Mouse (Mus musculus): ENCODE measurements around the gene Zrsr2.

DNA sequence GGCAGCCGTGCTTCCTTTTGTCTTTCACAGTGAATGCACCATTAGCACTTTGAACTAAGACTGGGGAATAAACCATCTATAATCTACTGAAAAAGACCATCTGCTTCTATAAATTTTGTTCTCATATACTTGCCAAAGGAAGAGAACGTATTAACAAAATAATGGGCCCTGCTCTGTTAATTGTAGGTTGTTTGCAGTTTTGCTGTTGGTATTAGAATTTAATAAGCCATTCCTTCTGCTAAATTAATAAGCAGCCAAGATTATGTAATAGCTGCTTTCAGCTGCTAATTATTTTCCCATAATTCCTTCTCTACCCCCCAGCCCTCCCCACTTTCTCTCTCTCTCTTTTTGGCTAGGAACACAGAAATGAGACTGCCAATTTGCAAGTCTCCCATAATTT lies 51.6 kb downstream of the Zrsr2 start:
- no peak for TF ChIP-seq CTCF (IDR thresholded peaks at IDR 0.05; ENCODE audit: extremely low read depth, insufficient read length, insufficient replicate concordance, low read depth, low read length)
- TF ChIP-seq POLR2A (IDR thresholded peaks at IDR 0.05; ENCODE audit: low read depth, low read length): no peak
